Mouse (Mus musculus): ENCODE data around the gene Samd9l. TPM values are rescaled to one million over a fixed set of nuclear protein-coding genes. Genes with fewer than 3 reads are reported as not detected.
"Not testable (repeated sequence)": the region's sequence is repeated elsewhere in the genome, so short reads cannot be mapped to it uniquely, and the experiment has no call there.

Gene Samd9l
- total RNA-seq, 2 experiments from 2014 or later: 2.5 to 3.3 TPM

GRCm38 (mm10) chr6:3345043-3345639 is 54.2 kb downstream of the Samd9l start:
- not testable (repeated sequence) for DNase-seq (ENCODE audit: low spot score in 2 of 2)

- not testable (repeated sequence) for DNase-seq (ENCODE audit: low spot score in 2 of 2)
These were observed 55.6 kb downstream of the Samd9l start for GRCm38 (mm10) chr6:3343603-3344247.

GRCm38 (mm10) chr6:3341479-3341878 is 57.9 kb downstream of the Samd9l start:
- DNase-seq (ENCODE audit: low spot score in 2 of 2): no peak

GRCm38 (mm10) chr6:3340928-3341327 is 58.4 kb downstream of the Samd9l start:
- DNase-seq (ENCODE audit: low spot score in 2 of 2): not testable (repeated sequence)

GRCm38 (mm10) chr6:3339131-3339530 is 60.2 kb downstream of the Samd9l start:
- DNase-seq (ENCODE audit: low spot score in 2 of 2): not testable (repeated sequence)

Other genes starting within 250 kb of the Samd9l start
- under 1 TPM; 0.12 to 0.43 TPM for gene Hepacam2, start 98.7 kb upstream of the Samd9l start, total RNA-seq (2021)
- 10 to 100 TPM; 51.8 to 53.8 TPM for gene Vps50, start 98.8 kb upstream of the Samd9l start, total RNA-seq (2021)

Data from layer of hippocampus, adult 18-20 months (tissue).